Mouse (Mus musculus): ENCODE measurements at regions not wholly inside any gene's neighbourhood (a gene's known extent, or its start where the extent isn't known, plus 50 kb on each side); places are given as distances from the start of the nearest gene placed in this dataset.
A peak's percentile ranks its signal among the peaks of the same experiment; 100 is the strongest.

DNA sequence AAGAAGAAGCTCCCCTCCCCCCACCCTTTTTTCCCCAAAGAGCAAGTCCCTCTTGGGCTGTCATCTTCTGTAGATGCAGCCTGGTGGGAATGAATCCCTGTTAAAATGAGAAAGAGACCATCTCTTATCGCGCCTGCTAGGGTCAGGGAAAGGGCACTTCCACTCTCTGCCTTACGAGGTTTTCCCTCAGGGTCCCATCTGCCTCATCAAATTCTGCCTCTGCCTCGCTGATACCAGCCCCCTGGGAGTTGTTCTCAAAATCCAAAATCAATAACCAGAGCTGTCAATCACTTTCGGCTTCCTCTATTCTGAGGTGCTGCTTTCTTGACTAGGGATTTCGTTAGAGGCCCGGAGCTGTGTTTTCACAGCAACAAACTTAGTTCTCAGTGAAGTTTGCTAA is 255.7 kb downstream of the Stim2 start:
- DNase-seq, result no peak
- WGBS, result 55% methylated on average over 7 of the region's 7 CpGs
- H3K27ac ChIP-seq (ENCODE audit: low read depth), result no peak overlapping the region
- no peaks in the 10 kb centered on the region for H3K36me3 ChIP-seq (ENCODE audit: insufficient read depth)
- H3K9ac ChIP-seq, result no peak overlapping the region
- ATAC-seq (ENCODE audit: insufficient read depth), result no peak
- no peak for TF ChIP-seq CTCF (IDR thresholded peaks at IDR 0.05; ENCODE audit: low read depth)
- no peak overlapping the region for H3K4me2 ChIP-seq
- no peaks in the 10 kb centered on the region for H3K9me3 ChIP-seq (ENCODE audit: low read depth, low read length)
- H3K4me1 ChIP-seq (ENCODE audit: insufficient read depth), result no peaks in the 10 kb centered on the region
- H3K4me3 ChIP-seq (ENCODE audit: low read depth, low read length), result no peak overlapping the region
- H3K27me3 ChIP-seq (ENCODE audit: insufficient read depth, low read length), result no peaks in the 10 kb centered on the region

GRCm38 (mm10) chr5:54258087-54258733 is 259.9 kb downstream of the Stim2 start:
- WGBS, result 16% methylated on average over 1 of the region's 1 CpGs
- Histone ChIP-seq H3K4me2 (no peak overlapping the region), H3K36me3 (ENCODE audit: insufficient read depth) (no peaks in the 10 kb centered on the region), H3K4me3 (ENCODE audit: low read depth, low read length) (no peak overlapping the region), H3K9ac (no peak overlapping the region), H3K9me3 (ENCODE audit: low read depth, low read length) (no peaks in the 10 kb centered on the region), H3K27ac (ENCODE audit: low read depth) (no peak overlapping the region), H3K27me3 (ENCODE audit: insufficient read depth, low read length) (no peaks in the 10 kb centered on the region), H3K4me1 (ENCODE audit: insufficient read depth) (no peaks in the 10 kb centered on the region)
- DNase-seq, result peak; percentile 84
- TF ChIP-seq CTCF (IDR thresholded peaks at IDR 0.05; ENCODE audit: low read depth), result peak; percentile 70
- ATAC-seq (ENCODE audit: insufficient read depth), result peak; percentile 70; the same call in 1 of the 2 replicates

DNA sequence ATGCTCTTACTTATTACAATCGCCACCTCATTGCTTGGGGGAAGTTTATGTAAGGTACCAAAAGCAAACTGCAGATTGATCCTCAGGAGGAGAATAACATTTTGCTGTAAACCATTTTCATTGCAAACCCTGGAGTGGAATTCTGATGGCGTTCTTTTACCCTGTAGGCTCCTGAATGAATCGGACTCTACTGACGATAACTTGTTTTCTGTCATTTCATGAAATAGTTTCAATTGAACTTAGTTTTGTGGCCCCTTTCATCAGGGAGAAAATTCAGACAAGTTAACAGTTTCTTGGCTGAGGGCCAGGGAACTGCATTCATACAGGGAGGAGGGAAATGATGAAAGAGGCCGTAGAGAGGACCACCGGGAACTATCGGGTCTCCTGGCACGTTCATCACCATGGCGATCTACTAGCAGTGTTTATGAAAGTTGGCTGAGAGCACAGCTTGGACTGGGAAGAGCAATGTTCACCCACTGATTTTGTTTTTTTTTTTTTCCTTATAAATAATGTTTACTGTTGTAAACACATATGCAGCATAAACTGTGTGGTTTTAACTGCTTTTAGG is 266.7 kb downstream of the Stim2 start:
- H3K27ac ChIP-seq (ENCODE audit: low read depth), result no peak overlapping the region
- H3K27me3 ChIP-seq (ENCODE audit: insufficient read depth, low read length), result no peaks in the 10 kb centered on the region
- 12% methylated on average over 9 of the region's 9 CpGs for WGBS
- no peak overlapping the region for H3K4me3 ChIP-seq (ENCODE audit: low read depth, low read length)
- H3K4me1 ChIP-seq (ENCODE audit: insufficient read depth), result no peaks in the 10 kb centered on the region
- no peak for TF ChIP-seq CTCF (IDR thresholded peaks at IDR 0.05; ENCODE audit: low read depth)
- H3K9me3 ChIP-seq (ENCODE audit: low read depth, low read length), result no peaks in the 10 kb centered on the region
- peak; percentile 86 for DNase-seq
- no peaks in the 10 kb centered on the region for H3K36me3 ChIP-seq (ENCODE audit: insufficient read depth)
- peak overlapping the region; percentile 7; the same call in 1 of the 2 replicates for H3K4me2 ChIP-seq
- peak; percentile 93 for ATAC-seq (ENCODE audit: insufficient read depth)
- H3K9ac ChIP-seq, result no peak overlapping the region

GRCm38 (mm10) chr5:54267905-54268590 is 269.7 kb downstream of the Stim2 start:
- Histone ChIP-seq H3K27me3 (ENCODE audit: insufficient read depth, low read length) (no peaks in the 10 kb centered on the region), H3K4me2 (no peak overlapping the region), H3K27ac (ENCODE audit: low read depth) (no peak overlapping the region), H3K4me3 (ENCODE audit: low read depth, low read length) (no peak overlapping the region), H3K9ac (no peak overlapping the region), H3K9me3 (ENCODE audit: low read depth, low read length) (no peaks in the 10 kb centered on the region), H3K36me3 (ENCODE audit: insufficient read depth) (no peaks in the 10 kb centered on the region), H3K4me1 (ENCODE audit: insufficient read depth) (no peaks in the 10 kb centered on the region)
- no peak for ATAC-seq (ENCODE audit: insufficient read depth)
- WGBS, result 44% methylated on average over 10 of the region's 10 CpGs
- no peak for DNase-seq
- TF ChIP-seq CTCF (IDR thresholded peaks at IDR 0.05; ENCODE audit: low read depth), result no peak

DNA sequence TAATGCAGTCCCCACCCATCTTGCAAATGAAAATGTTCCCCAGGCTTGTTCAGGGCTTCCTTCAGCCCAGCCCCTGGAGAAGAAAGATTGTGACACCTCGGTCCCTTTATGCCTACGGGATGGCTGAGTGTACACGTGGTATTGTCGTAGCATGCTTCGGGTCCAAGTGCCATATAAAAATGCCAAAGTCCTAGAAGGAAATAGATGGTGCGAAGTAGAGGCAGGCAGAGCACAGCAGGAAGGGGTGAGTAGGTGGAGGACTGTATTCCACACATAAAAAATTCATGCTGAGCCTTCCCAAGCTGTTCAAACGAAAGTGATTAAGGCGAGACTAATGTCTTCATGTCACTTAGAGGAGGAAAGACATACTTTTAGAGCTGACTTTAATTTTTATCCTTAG is 281.1 kb downstream of the Stim2 start:
- ATAC-seq (ENCODE audit: insufficient read depth), result no peak
- 41% methylated on average over 8 of the region's 8 CpGs for WGBS
- DNase-seq, result no peak
- Histone ChIP-seq H3K4me2 (no peak overlapping the region), H3K9me3 (ENCODE audit: low read depth, low read length) (no peaks in the 10 kb centered on the region), H3K9ac (no peak overlapping the region), H3K4me3 (ENCODE audit: low read depth, low read length) (no peak overlapping the region), H3K27me3 (ENCODE audit: insufficient read depth, low read length) (no peaks in the 10 kb centered on the region), H3K4me1 (ENCODE audit: insufficient read depth) (no peaks in the 10 kb centered on the region), H3K36me3 (ENCODE audit: insufficient read depth) (no peaks in the 10 kb centered on the region), H3K27ac (ENCODE audit: low read depth) (no peak overlapping the region)
- TF ChIP-seq CTCF (IDR thresholded peaks at IDR 0.05; ENCODE audit: low read depth), result no peak

DNA sequence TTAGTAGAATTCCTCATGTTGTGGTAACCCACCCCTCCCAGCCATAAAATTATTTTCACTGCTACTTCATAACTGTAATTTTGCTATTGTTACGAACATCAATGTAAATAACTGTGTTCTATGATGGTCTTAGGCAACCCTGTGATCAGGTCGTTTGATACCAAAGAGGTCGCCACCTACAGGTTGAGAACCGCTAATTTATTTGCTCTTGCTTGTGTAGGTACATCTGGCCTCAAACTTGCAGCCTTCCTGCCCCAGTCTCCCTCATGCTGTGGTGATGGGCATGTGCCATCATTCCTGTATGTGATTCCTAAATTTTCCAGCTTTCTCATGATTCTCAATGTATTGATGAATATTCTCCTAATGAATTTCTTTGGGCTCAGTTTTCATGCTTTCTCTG is 282.4 kb downstream of the Stim2 start:
- H3K4me2 ChIP-seq, result no peak overlapping the region
- no peak for DNase-seq
- WGBS, result 45% methylated on average over 4 of the region's 4 CpGs
- no peak for ATAC-seq (ENCODE audit: insufficient read depth)
- no peaks in the 10 kb centered on the region for H3K36me3 ChIP-seq (ENCODE audit: insufficient read depth)
- no peaks in the 10 kb centered on the region for H3K27me3 ChIP-seq (ENCODE audit: insufficient read depth, low read length)
- H3K9me3 ChIP-seq (ENCODE audit: low read depth, low read length), result no peaks in the 10 kb centered on the region
- H3K27ac ChIP-seq (ENCODE audit: low read depth), result no peak overlapping the region
- H3K4me1 ChIP-seq (ENCODE audit: insufficient read depth), result no peaks in the 10 kb centered on the region
- TF ChIP-seq CTCF (IDR thresholded peaks at IDR 0.05; ENCODE audit: low read depth), result peak; percentile 43
- no peak overlapping the region for H3K4me3 ChIP-seq (ENCODE audit: low read depth, low read length)
- no peak overlapping the region for H3K9ac ChIP-seq

DNA sequence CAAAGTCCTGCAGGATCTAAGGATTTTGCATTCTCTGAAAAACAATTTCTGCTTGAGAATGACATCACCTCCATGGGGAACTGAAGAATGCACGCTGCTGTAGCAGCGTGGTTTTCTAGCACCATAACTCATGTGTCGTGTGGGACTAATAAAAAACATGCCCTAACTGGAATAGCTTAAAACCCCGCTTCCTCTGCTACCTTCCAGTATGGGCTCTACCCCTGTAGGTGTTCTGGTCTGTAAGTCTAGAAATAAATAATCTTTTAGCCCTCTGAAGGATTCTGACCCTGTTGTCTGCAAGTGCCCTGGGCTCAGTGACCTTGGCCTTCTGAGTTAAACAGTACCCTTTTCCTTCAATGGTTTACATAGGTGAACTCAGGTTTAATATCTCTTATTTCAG is 282.8 kb downstream of the Stim2 start:
- DNase-seq, result no peak
- 44% methylated on average over 4 of the region's 4 CpGs for WGBS
- no peak overlapping the region for H3K9ac ChIP-seq
- H3K9me3 ChIP-seq (ENCODE audit: low read depth, low read length), result no peaks in the 10 kb centered on the region
- no peaks in the 10 kb centered on the region for H3K36me3 ChIP-seq (ENCODE audit: insufficient read depth)
- H3K27me3 ChIP-seq (ENCODE audit: insufficient read depth, low read length), result no peaks in the 10 kb centered on the region
- H3K4me2 ChIP-seq, result no peak overlapping the region
- no peaks in the 10 kb centered on the region for H3K4me1 ChIP-seq (ENCODE audit: insufficient read depth)
- ATAC-seq (ENCODE audit: insufficient read depth), result no peak
- H3K27ac ChIP-seq (ENCODE audit: low read depth), result no peak overlapping the region
- no peak overlapping the region for H3K4me3 ChIP-seq (ENCODE audit: low read depth, low read length)
- TF ChIP-seq CTCF (IDR thresholded peaks at IDR 0.05; ENCODE audit: low read depth), result no peak

Measured in lung, embryonic 14.5 days (tissue).